Mouse (Mus musculus) heart, embryonic 11.5 days (tissue): ENCODE results near the gene Abca2. TPM values are rescaled to one million over a fixed set of nuclear protein-coding genes. Genes with fewer than 3 reads are reported as not detected.

Source experiments
- ATAC-seq: fragments of 200-750 bp; cut with Nextera tagmentation; replicated peaks from 2 replicates; pipeline ENCODE4 v1.8.0; 2017; ENCODE audit warnings: moderate library complexity; ENCODE audit not compliant: insufficient number of reproducible peaks, low FRiP score, low TSS enrichment
- H3K27ac ChIP-seq: fragments of 300-500 bp; sonication (generic); 2 replicates; pipeline ENCODE4 v1.5.1; 2014; ENCODE audit warnings: mild to moderate bottlenecking, low read depth, low read length
- H3K27me3 ChIP-seq: fragments of 300-500 bp; sonication (generic); 2 replicates; pipeline ENCODE4 v1.6.1; 2014; ENCODE audit warnings: mild to moderate bottlenecking, low read length, mixed read lengths; ENCODE audit not compliant: control insufficient read depth, insufficient read depth
- H3K36me3 ChIP-seq: fragments of 300-500 bp; sonication (generic); 2 replicates; pipeline ENCODE4 v1.6.1; 2014; ENCODE audit warnings: mild to moderate bottlenecking, low read length, moderate library complexity, mixed read lengths; ENCODE audit not compliant: control insufficient read depth, insufficient read depth
- H3K4me1 ChIP-seq: fragments of 300-500 bp; sonication (generic); 2 replicates; pipeline ENCODE4 v1.6.1; 2014; ENCODE audit warnings: low read length; ENCODE audit not compliant: control insufficient read depth, insufficient read depth
- H3K4me2 ChIP-seq: fragments of 300-500 bp; sonication (generic); 2 replicates; pipeline ENCODE4 v1.6.1; 2014; ENCODE audit warnings: mild to moderate bottlenecking, moderate library complexity
- H3K4me3 ChIP-seq: fragments of 300-500 bp; sonication (generic); 2 replicates; pipeline ENCODE4 v1.5.1; 2014; ENCODE audit warnings: low read depth, low read length
- H3K9ac ChIP-seq: fragments of 300-500 bp; sonication (generic); 2 replicates; pipeline ENCODE4 v1.6.1; 2014; ENCODE audit warnings: mild to moderate bottlenecking, low read depth, low read length, moderate library complexity
- H3K9me3 ChIP-seq: fragments of 300-500 bp; sonication (generic); replicated peaks from 2 replicates; pipeline ENCODE4 v1.6.1; 2016; ENCODE audit warnings: low read length; ENCODE audit not compliant: control insufficient read depth
- WGBS: fragments of 180-500 bp; shearing (Covaris S2); extraction: QIAGEN DNeasy Blood & Tissue Kit; methylation state at CpG from one replicate; pipeline ENCODE4 v1.1.7; 2014; ENCODE audit not compliant: insufficient replicate concordance; 5-methylcytosine and 5-hydroxymethylcytosine counted together
- polyA plus RNA-seq: library from polyadenylated mRNA; unstranded; fragments of >200 nt; fragmentation: Nextera tagmentation; extraction: Ambion mirVana; gene quantifications from 2 replicates; pipeline ENCODE4 v1.2.1, GENCODE M21; 2014

The Abca2 gene
- polyA plus RNA-seq, 1 experiment from 2014 or later = 2.0 TPM

- Histone ChIP-seq H3K36me3 (no peaks in the 10 kb centered on the region), H3K9ac (no peak overlapping the region), H3K27me3 (peaks cover 41% of the 10 kb centered on the region), H3K4me1 (no peaks in the 10 kb centered on the region; the same call in 1 of the 2 replicates), H3K4me3 (no peak overlapping the region), H3K4me2 (no peak overlapping the region), H3K9me3 (no peaks in the 10 kb centered on the region), H3K27ac (no peak overlapping the region)
- 73% methylated on average over 17 of the region's 17 CpGs for WGBS
- ATAC-seq = no peak
These were observed 2.1 kb downstream of the Abca2 start for GRCm38 (mm10) chr2:25430395-25431233.

- Histone ChIP-seq H3K4me2 (no peak overlapping the region), H3K4me3 (no peak overlapping the region), H3K36me3 (no peaks in the 10 kb centered on the region), H3K9me3 (no peaks in the 10 kb centered on the region), H3K9ac (no peak overlapping the region), H3K27ac (no peak overlapping the region), H3K4me1 (no peaks in the 10 kb centered on the region; the same call in 1 of the 2 replicates), H3K27me3 (peaks cover 33% of the 10 kb centered on the region)
- ATAC-seq = no peak
- WGBS = 74% methylated on average over 6 of the region's 6 CpGs
These were observed 2.9 kb downstream of the Abca2 start for GRCm38 (mm10) chr2:25431308-25431855.

- no peak for ATAC-seq
- H3K9ac ChIP-seq = no peak overlapping the region
- H3K4me1 ChIP-seq = no peaks in the 10 kb centered on the region; the same call in 1 of the 2 replicates
- no peak overlapping the region for H3K4me3 ChIP-seq
- H3K27me3 ChIP-seq = peaks cover 30% of the 10 kb centered on the region
- H3K36me3 ChIP-seq = no peaks in the 10 kb centered on the region
- H3K4me2 ChIP-seq = no peak overlapping the region
- no peak overlapping the region for H3K27ac ChIP-seq
- 62% methylated on average over 11 of the region's 11 CpGs for WGBS
- no peaks in the 10 kb centered on the region for H3K9me3 ChIP-seq
These were observed 4.0 kb downstream of the Abca2 start for GRCm38 (mm10) chr2:25432326-25433098.

- no peaks in the 10 kb centered on the region for H3K9me3 ChIP-seq
- peaks cover 30% of the 10 kb centered on the region for H3K27me3 ChIP-seq
- H3K4me3 ChIP-seq = no peak overlapping the region
- no peak for ATAC-seq
- no peak overlapping the region for H3K27ac ChIP-seq
- 85% methylated on average over 17 of the region's 17 CpGs for WGBS
- H3K9ac ChIP-seq = no peak overlapping the region
- H3K36me3 ChIP-seq = no peaks in the 10 kb centered on the region
- no peaks in the 10 kb centered on the region; the same call in 1 of the 2 replicates for H3K4me1 ChIP-seq
- no peak overlapping the region for H3K4me2 ChIP-seq
These were observed 4.6 kb downstream of the Abca2 start for GRCm38 (mm10) chr2:25433101-25433500.

GRCm38 (mm10) chr2:25434292-25434691, 5.8 kb downstream of the Abca2 start:
- Histone ChIP-seq H3K4me1 (no peaks in the 10 kb centered on the region), H3K9ac (no peak overlapping the region)
- 80% methylated on average over 8 of the region's 8 CpGs for WGBS

GRCm38 (mm10) chr2:25436286-25436820, 7.8 kb downstream of the Abca2 start:
- Histone ChIP-seq H3K9me3 (no peaks in the 10 kb centered on the region), H3K4me3 (no peak overlapping the region), H3K4me2 (no peak overlapping the region), H3K9ac (no peak overlapping the region), H3K4me1 (no peaks in the 10 kb centered on the region), H3K36me3 (no peaks in the 10 kb centered on the region), H3K27ac (no peak overlapping the region), H3K27me3 (peaks cover 6% of the 10 kb centered on the region)
- no peak for ATAC-seq
- WGBS = 85% methylated on average over 10 of the region's 10 CpGs

More at GRCm38 (mm10) chr2:25434292-25434691, 5.8 kb downstream of the Abca2 start:
- Histone ChIP-seq H3K9me3 (no peaks in the 10 kb centered on the region), H3K27ac (no peak overlapping the region), H3K4me3 (no peak overlapping the region), H3K36me3 (no peaks in the 10 kb centered on the region), H3K27me3 (peaks cover 26% of the 10 kb centered on the region), H3K4me2 (no peak overlapping the region)
- ATAC-seq = no peak

- H3K9me3 ChIP-seq = no peaks in the 10 kb centered on the region
- no peak overlapping the region for H3K4me3 ChIP-seq
- H3K4me2 ChIP-seq = no peak overlapping the region
- H3K27me3 ChIP-seq = peaks cover 2% of the 10 kb centered on the region; the same call in 1 of the 2 replicates
- H3K9ac ChIP-seq = no peak overlapping the region
- no peaks in the 10 kb centered on the region for H3K36me3 ChIP-seq
- H3K4me1 ChIP-seq = no peaks in the 10 kb centered on the region
- WGBS = 78% methylated on average over 20 of the region's 20 CpGs
- H3K27ac ChIP-seq = no peak overlapping the region
- ATAC-seq = no peak
These were observed 12.6 kb downstream of the Abca2 start for GRCm38 (mm10) chr2:25441067-25441466.

- no peak overlapping the region for H3K9ac ChIP-seq
- no peaks in the 10 kb centered on the region for H3K4me1 ChIP-seq
- H3K36me3 ChIP-seq = no peaks in the 10 kb centered on the region
- H3K9me3 ChIP-seq = no peaks in the 10 kb centered on the region
- H3K4me2 ChIP-seq = no peak overlapping the region
- 84% methylated on average over 14 of the region's 14 CpGs for WGBS
- 0 out of 2 replicates have a peak, but pooled peaks cover 4% of the 10 kb centered on the region for H3K27me3 ChIP-seq
- ATAC-seq = no peak
- no peak overlapping the region for H3K27ac ChIP-seq
- H3K4me3 ChIP-seq = no peak overlapping the region
These were observed 14.2 kb downstream of the Abca2 start for GRCm38 (mm10) chr2:25442682-25443081.
